Mouse (Mus musculus) forebrain, postnatal 0 days (tissue): ENCODE results near the gene Ccdc122. TPM values are rescaled to one million over a fixed set of nuclear protein-coding genes. Genes with fewer than 3 reads are reported as not detected.

ENCODE experiments used
- ATAC-seq: fragments of 200-750 bp; cut with Nextera tagmentation; 2 replicates; pipeline ENCODE4 v1.8.0; 2017; ENCODE audit warnings: mild to moderate bottlenecking, moderate library complexity
- DNase-seq: peaks from one replicate; pipeline ENCODE4 v3.0.0-alpha.2; 2015
- H3K27ac ChIP-seq: fragments of 300-500 bp; sonication (generic); 2 replicates; pipeline ENCODE4 v1.5.1; 2014; ENCODE audit warnings: low read depth, mild to moderate bottlenecking, antibody characterized with exemption, low read length, moderate library complexity, mixed read lengths
- H3K27me3 ChIP-seq: fragments of 300-500 bp; sonication (generic); 2 replicates; pipeline ENCODE4 v1.6.1; 2014; ENCODE audit warnings: mild to moderate bottlenecking, low read length, mixed read lengths; ENCODE audit not compliant: insufficient read depth
- H3K36me3 ChIP-seq: fragments of 300-500 bp; sonication (generic); 2 replicates; pipeline ENCODE4 v1.6.1; 2014; ENCODE audit warnings: mild to moderate bottlenecking, moderate library complexity; ENCODE audit not compliant: insufficient read depth
- H3K4me1 ChIP-seq: fragments of 300-500 bp; sonication (generic); 2 replicates; pipeline ENCODE4 v1.6.1; 2014; ENCODE audit warnings: antibody characterized with exemption; ENCODE audit not compliant: insufficient read depth
- H3K4me2 ChIP-seq: fragments of 300-500 bp; sonication (generic); 2 replicates; pipeline ENCODE4 v1.6.1; 2014; ENCODE audit warnings: low read depth, mild to moderate bottlenecking, moderate library complexity
- H3K4me3 ChIP-seq: fragments of 300-500 bp; sonication (generic); 2 replicates; pipeline ENCODE4 v1.5.1; 2014; ENCODE audit warnings: low read depth, low read length, mixed read lengths
- H3K9ac ChIP-seq: fragments of 300-500 bp; sonication (generic); 2 replicates; pipeline ENCODE4 v1.6.1; 2014; ENCODE audit warnings: mild to moderate bottlenecking
- H3K9me3 ChIP-seq: fragments of 300-500 bp; sonication (generic); 2 replicates; pipeline ENCODE4 v1.6.1; 2016; ENCODE audit warnings: low read length
- CTCF ChIP-seq: sonication (generic); IDR thresholded peaks from 2 replicates; pipeline ENCODE4 v1.5.1; 2016; ENCODE audit warnings: antibody characterized with exemption, control low read depth, low read depth
- WGBS: fragments of 180-500 bp; shearing (Covaris S2); extraction: QIAGEN DNeasy Blood & Tissue Kit; methylation state at CpG from one replicate; pipeline ENCODE4 v1.1.7; 2014; 5-methylcytosine and 5-hydroxymethylcytosine counted together
- polyA plus RNA-seq: library from polyadenylated mRNA; unstranded; fragments of >200 nt; fragmentation: Nextera tagmentation; extraction: Ambion mirVana; gene quantifications from 2 replicates; pipeline ENCODE4 v1.2.1, GENCODE M21; 2015
- total RNA-seq: library from RNA; depleted of rRNA; stranded (reverse); fragments of >200 nt; gene quantifications from 2 replicates; pipeline ENCODE4 v1.2.3, GENCODE M21; 2014; rRNA removed

The Ccdc122 gene
- total and polyA plus RNA-seq, 2 experiments from 2014 or later = 0.43 to 1.0 TPM

DNA sequence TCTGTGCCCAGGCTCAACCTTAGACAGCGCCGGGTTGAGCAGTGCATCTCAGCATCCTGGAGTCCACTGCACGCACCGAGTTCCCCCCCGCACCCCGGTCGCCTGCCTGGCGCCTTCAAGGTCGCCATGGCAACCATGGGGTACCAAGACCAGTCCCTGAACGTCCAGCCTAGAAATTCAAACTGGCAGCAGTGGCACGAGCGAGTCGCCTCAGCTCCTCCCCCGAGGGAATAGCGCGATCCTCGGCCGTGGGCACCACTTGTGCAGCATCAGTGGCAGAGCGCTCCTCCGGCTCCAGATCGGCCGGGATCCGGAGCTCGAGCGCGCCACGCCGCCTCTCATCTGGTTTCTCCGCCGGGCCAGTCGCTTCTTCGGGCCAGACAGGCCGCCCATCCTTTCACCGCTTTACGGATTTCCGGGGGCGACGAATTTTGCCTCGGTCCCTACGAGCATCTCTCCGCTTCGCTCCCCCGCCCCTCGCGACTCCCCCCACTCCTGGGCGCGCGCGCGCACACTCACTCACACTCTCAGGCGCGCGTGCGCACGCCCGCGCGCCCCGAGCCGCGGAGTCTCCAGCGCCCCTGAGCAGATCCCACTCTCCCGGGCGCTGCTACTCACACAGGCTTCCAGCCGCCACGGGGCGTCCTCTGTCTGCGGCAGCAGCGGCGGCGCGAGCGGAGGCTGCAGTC, 119.8 kb downstream of the Ccdc122 start, which contains the start of gene Enox1:
Gene Enox1 (plus strand): TSS at position 542 of the 689 bp plus-strand sequence.
- peak; percentile 93 for ATAC-seq
- peak within 1 kb of the TSS; percentile 95 for H3K9ac ChIP-seq
- WGBS = 3% methylated on average over 73 of the region's 73 CpGs

DNA sequence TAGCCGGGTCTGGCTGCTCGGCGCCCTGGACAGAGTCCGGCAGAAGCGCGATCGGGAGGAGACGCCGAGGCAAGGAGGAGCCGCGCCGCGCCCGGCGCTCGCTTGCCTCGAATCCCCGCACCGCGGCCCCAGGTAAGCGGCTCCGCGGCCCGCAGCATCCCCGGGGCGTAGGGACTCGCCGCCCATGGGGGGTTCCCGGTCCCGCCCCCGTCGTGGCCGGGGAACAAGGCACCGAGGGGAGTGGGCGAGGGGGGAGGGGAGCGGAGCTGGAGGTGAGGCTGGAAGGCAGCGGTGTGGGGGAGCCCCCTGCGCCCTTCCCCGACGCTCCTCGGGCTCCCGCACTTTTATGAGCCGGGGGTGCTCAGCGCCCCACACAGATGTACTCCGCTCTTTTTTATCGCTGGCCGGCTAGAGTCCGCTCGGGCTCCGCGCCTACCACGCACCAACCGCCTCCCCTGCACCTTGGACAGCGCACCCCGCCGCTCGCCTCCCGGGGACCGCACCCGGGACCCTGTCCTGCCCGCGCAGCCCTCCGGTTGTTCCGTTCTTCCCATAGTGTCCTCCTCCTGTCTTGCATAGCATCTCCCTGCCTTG, 120.4 kb downstream of the Ccdc122 start:
- Histone ChIP-seq H3K27me3 (no peaks in the 10 kb centered on the region), H3K4me3 (peak overlapping the region; percentile 98), H3K27ac (peak overlapping the region; percentile 93), H3K36me3 (no peaks in the 10 kb centered on the region), H3K4me2 (peak overlapping the region; percentile 87), H3K4me1 (peaks cover 23% of the 10 kb centered on the region; the same call in 1 of the 2 replicates), H3K9me3 (no peaks in the 10 kb centered on the region), H3K9ac (peak overlapping the region; percentile 95)
- DNase-seq = no peak
- peak; percentile 42 for ATAC-seq
- TF ChIP-seq CTCF = no peak
- under 1% methylated on average over 56 of the region's 64 CpGs for WGBS

More for the DNA sequence above, 119.8 kb downstream of the Ccdc122 start, which contains the start of gene Enox1:
- DNase-seq = peak; percentile 98
- H3K4me3 ChIP-seq = peak within 1 kb of the TSS; percentile 98
- H3K36me3 ChIP-seq = no peaks in the 10 kb centered on the region
- peak; percentile 54 for TF ChIP-seq CTCF
- H3K4me2 ChIP-seq = peak within 1 kb of the TSS; percentile 87
- H3K4me1 ChIP-seq = peaks cover 22% of the 10 kb centered on the region; the same call in 1 of the 2 replicates
- H3K9me3 ChIP-seq = no peaks in the 10 kb centered on the region
- H3K27me3 ChIP-seq = no peaks in the 10 kb centered on the region
- H3K27ac ChIP-seq = peak within 1 kb of the TSS; percentile 93

DNA sequence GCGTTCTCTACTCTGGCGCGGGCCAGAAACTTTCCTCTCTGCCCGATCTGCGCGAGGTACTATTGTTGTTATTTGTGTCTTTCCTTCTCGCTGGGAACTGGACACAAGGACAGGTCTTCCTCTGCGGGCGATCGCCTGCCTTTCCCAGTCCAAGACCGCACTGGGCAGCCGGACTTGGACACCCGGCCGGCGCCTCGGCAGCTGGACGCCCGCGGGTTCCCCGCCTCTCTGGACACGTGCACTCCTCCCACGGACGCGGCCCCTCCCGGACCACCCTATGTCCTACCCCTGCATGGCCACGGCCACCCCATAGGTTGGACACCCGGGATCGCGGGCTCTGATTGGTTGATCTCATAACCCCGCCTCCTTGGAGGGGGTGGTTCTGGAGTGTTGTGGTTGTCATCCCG, 120.9 kb downstream of the Ccdc122 start:
- Histone ChIP-seq H3K27me3 (no peaks in the 10 kb centered on the region), H3K9ac (peak overlapping the region; percentile 95), H3K9me3 (no peaks in the 10 kb centered on the region), H3K4me1 (peaks cover 26% of the 10 kb centered on the region; the same call in 1 of the 2 replicates), H3K27ac (peak overlapping the region; percentile 93), H3K4me2 (peak overlapping the region; percentile 87), H3K36me3 (no peaks in the 10 kb centered on the region), H3K4me3 (peak overlapping the region; percentile 98)
- ATAC-seq (peak; percentile 71), DNase-seq (peak; percentile 80)
- no peak for TF ChIP-seq CTCF
- 1% methylated on average over 31 of the region's 31 CpGs for WGBS

DNA sequence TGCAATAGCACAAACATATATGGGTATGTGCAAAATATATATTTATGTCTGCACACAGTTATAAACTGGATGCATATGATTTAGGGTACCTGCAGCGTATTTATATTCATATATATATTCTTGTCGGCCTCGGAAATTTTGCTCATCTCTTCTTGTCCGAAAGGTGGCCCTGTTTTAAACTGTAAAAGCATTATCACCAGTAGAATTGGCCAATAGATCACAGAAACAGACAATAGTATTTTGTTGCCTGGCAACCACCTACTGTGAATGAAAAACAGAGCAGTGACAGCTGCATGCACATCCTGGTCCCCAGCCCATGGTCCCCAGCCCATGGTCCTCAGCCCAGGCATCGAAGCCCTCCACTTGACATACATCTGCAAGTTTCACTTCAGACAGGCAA, 122.8 kb downstream of the Ccdc122 start:
- Histone ChIP-seq H3K27ac (no peak overlapping the region), H3K9ac (peak overlapping the region; percentile 18; the same call in 1 of the 2 replicates), H3K4me1 (peaks cover 28% of the 10 kb centered on the region; the same call in 1 of the 2 replicates)

More for the DNA sequence above, 122.8 kb downstream of the Ccdc122 start:
- DNase-seq (peak; percentile 32), ATAC-seq (no peak)
- H3K36me3 ChIP-seq = no peaks in the 10 kb centered on the region
- no peaks in the 10 kb centered on the region for H3K27me3 ChIP-seq
- peak overlapping the region; percentile 98 for H3K4me3 ChIP-seq
- H3K9me3 ChIP-seq = no peaks in the 10 kb centered on the region
- 58% methylated on average over 5 of the region's 5 CpGs for WGBS
- TF ChIP-seq CTCF = no peak
- peak overlapping the region; percentile 87 for H3K4me2 ChIP-seq

Other genes starting within 250 kb of the Ccdc122 start
- 3.5 and 6.0 TPM in 2 replicates for gene Lacc1, start 132 bp downstream of the Ccdc122 start, total RNA-seq
- gene Lacc1, start 132 bp downstream of the Ccdc122 start, polyA plus RNA-seq = 1.7 and 2.0 TPM in 2 replicates
- gene Enox1, start 120.0 kb downstream of the Ccdc122 start, total RNA-seq = 61.7 and 61.8 TPM in 2 replicates
- gene Enox1, start 120.0 kb downstream of the Ccdc122 start, polyA plus RNA-seq = 33.9 and 39.9 TPM in 2 replicates